Mouse (Mus musculus) liver, embryonic 14.5 days (tissue): Measurements from ENCODE around the gene Trir.

Experiments used
- CTCF ChIP-seq: IDR thresholded peaks from 2 replicates; pipeline ENCODE4 v1.5.1; 2016; ENCODE audit warnings: antibody characterized with exemption, low read depth, control low read depth
- EP300 ChIP-seq: IDR thresholded peaks from 2 replicates; pipeline ENCODE4 v1.6.1; 2016; ENCODE audit warnings: antibody characterized with exemption, low read depth

DNA sequence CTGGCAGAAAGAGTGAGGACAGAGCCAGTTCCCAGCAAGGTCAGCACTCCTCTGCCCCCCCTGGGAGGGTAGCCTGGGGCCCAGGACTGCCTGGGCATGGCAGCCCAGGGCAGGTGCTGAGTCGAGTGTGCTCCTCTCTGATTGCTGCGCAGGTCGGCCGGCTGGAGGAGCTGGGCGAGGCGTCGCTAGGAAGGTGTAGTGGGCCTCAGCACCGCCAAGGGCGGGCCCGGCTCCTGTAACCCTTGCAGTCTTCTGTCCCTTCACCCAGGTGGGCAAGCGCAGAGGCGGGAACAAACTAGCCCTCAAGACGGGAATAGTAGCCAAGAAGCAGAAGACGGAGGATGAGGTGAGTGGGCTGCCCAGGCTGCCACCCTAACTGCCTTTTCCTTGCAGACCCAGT is 2.6 kb downstream of the Trir start:
- no peak for TF ChIP-seq CTCF
- TF ChIP-seq EP300, result no peak
